Mouse (Mus musculus) lung, adult 10 weeks (tissue): ENCODE results near the gene Ccr7. TPM values are rescaled to one million over a fixed set of nuclear protein-coding genes. Genes with fewer than 3 reads are reported as not detected.

Experiments
- polyA plus RNA-seq: library from polyadenylated mRNA; stranded (reverse); fragments of 350-450 nt; fragmentation: Illumina TruSeq; extraction: RNeasy Lipid Tissue Mini Kit (QIAGEN cat#74804); gene quantifications from one replicate; pipeline ENCODE4 v1.2.3, GENCODE M21; 2014; ENCODE audit warnings: low read depth, low replicate concordance; ENCODE audit not compliant: insufficient read depth

The Ccr7 gene
- 20.9 TPM for polyA plus RNA-seq

GRCm38 (mm10) chr11:99154987-99155641 lies at the start of gene Ccr7:
TSS of gene Ccr7 (minus strand) at chr11:99155077.

Other genes with a start within 250 kb of the Ccr7 start
- gene Cdc6, start 247.3 kb downstream of the Ccr7 start, polyA plus RNA-seq, result 0.92 TPM
- gene Rara, start 227.3 kb downstream of the Ccr7 start, polyA plus RNA-seq, result 18.0 TPM
- gene Gjd3, start 172.1 kb downstream of the Ccr7 start, polyA plus RNA-seq, result not detected
- gene Top2a, start 130.9 kb downstream of the Ccr7 start, polyA plus RNA-seq, result 2.3 TPM
- gene Igfbp4, start 113.8 kb downstream of the Ccr7 start, polyA plus RNA-seq, result 172 TPM
- 0.74 TPM for gene Tns4, start 65.8 kb downstream of the Ccr7 start, polyA plus RNA-seq
- 64.1 TPM for gene Smarce1, start 75.9 kb upstream of the Ccr7 start, polyA plus RNA-seq
- gene Krt222, start 89.0 kb upstream of the Ccr7 start, polyA plus RNA-seq, result 0.65 TPM
- not detected for gene Krt24, start 130.2 kb upstream of the Ccr7 start, polyA plus RNA-seq
- not detected for gene Krt25, start 167.9 kb upstream of the Ccr7 start, polyA plus RNA-seq
- not detected for gene Krt26, start 182.9 kb upstream of the Ccr7 start, polyA plus RNA-seq
- not detected for gene Krt27, start 196.0 kb upstream of the Ccr7 start, polyA plus RNA-seq
- gene Krt28, start 219.8 kb upstream of the Ccr7 start, polyA plus RNA-seq, result not detected
- 7.6 TPM for gene Krt10, start 234.3 kb upstream of the Ccr7 start, polyA plus RNA-seq